ENCODE assay signal across 16 mouse cellular contexts in the genomic region with DNA sequence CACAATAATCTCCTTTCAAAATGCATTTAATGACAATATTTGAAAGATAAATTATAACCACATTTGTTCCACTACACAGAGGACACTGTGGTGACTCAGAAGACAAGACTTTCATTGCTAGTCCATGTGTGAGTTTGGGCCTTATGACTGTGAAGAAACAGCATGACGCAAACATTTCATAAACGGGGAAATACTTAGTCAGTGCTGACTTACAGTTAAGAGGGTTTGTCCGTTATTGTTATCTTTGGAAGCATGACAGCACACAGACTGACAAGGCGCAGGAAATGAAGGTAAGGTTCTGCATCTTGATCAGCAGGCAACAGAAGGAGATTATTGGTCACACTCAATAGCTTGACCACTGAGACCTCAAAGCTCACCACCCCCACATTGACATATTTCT.
"Had no signal": no experiment of that assay in that cellular context is flagged by ENCODE, and none has a peak within 500 bp of the region (broad histone marks: within the 10 kb centered on the region; RNA-seq: fewer than 3 reads in every experiment).

No protein-coding gene starts in this region.

- DNase-seq: kidney, adult 8-10 months; kidney, postnatal 25 days; liver; liver, embryonic 13.5 days; liver, postnatal 0 days; lung, postnatal 14 days; right cerebral cortex, postnatal 4 days; spleen, adult 18-20 months; thymus, adult 18-20 months; thymus, postnatal 14 days had no signal

- H3K27me3 ChIP-seq: limb, embryonic 12.5 days; liver, embryonic 13.5 days; lung, embryonic 15.5 days; midbrain, embryonic 13.5 days; neural tube, embryonic 15.5 days had no signal

- H3K9me3 ChIP-seq: limb, embryonic 12.5 days; liver, embryonic 13.5 days; lung, embryonic 15.5 days; midbrain, embryonic 13.5 days; neural tube, embryonic 15.5 days had no signal

- ATAC-seq: liver, postnatal 0 days; midbrain, embryonic 13.5 days had no signal

- H3K4me1 ChIP-seq: limb, embryonic 12.5 days; liver, embryonic 13.5 days; lung, embryonic 15.5 days; midbrain, embryonic 13.5 days; neural tube, embryonic 15.5 days had no signal

- H3K9ac ChIP-seq: limb, embryonic 12.5 days; liver, embryonic 13.5 days; liver, postnatal 0 days; lung, embryonic 15.5 days; midbrain, embryonic 13.5 days; neural tube, embryonic 15.5 days had no signal

- H3K36me3 ChIP-seq: limb, embryonic 12.5 days; liver, embryonic 13.5 days; lung, embryonic 15.5 days; midbrain, embryonic 13.5 days; neural tube, embryonic 15.5 days had no signal

- H3K27ac ChIP-seq: left cerebral cortex, adult 2 months; limb, embryonic 12.5 days; liver, embryonic 13.5 days; lung, embryonic 15.5 days; macrophage; midbrain, embryonic 13.5 days; neural tube, embryonic 15.5 days had no signal

- H3K4me2 ChIP-seq: limb, embryonic 12.5 days; liver, embryonic 13.5 days; lung, embryonic 15.5 days; midbrain, embryonic 13.5 days; neural tube, embryonic 15.5 days had no signal

- H3K4me3 ChIP-seq: left cerebral cortex, adult 2 months; limb, embryonic 12.5 days; liver, embryonic 13.5 days; lung, embryonic 15.5 days; midbrain, embryonic 13.5 days; neural tube, embryonic 15.5 days had no signal
